Mouse (Mus musculus) CH12.LX (cell line): Measurements from ENCODE around the gene Ceacam2. TPM values are rescaled to one million over a fixed set of nuclear protein-coding genes. Genes with fewer than 3 reads are reported as not detected.
A peak's percentile ranks its signal among the peaks of the same experiment; 100 is the strongest.
"Not testable (repeated sequence)": the region's sequence is repeated elsewhere in the genome, so short reads cannot be mapped to it uniquely, and the experiment has no call there.

Experiments used
- DNase-seq: peaks from one replicate; pipeline ENCODE4 v3.0.0-alpha.2; 2013; ENCODE audit errors: extremely low read depth
- H3K27ac ChIP-seq: 2 replicates; pipeline ENCODE4 v1.5.1; 2012; ENCODE audit warnings: low read depth, mild to moderate bottlenecking, control low read depth, moderate library complexity; ENCODE audit not compliant: insufficient read depth
- H3K27me3 ChIP-seq: replicated peaks from 2 replicates; pipeline ENCODE3; 2012; ENCODE audit warnings: inconsistent platforms
- H3K36me3 ChIP-seq, 2 experiments: replicated peaks in 1 of 2; 2 replicates each; pipeline versions ENCODE3 to v1.6.1; 2012; ENCODE audit warnings: inconsistent platforms in 1 of 2, low read length in 1 of 2, mild to moderate bottlenecking in 1 of 2, mixed read lengths in 1 of 2, moderate library complexity in 1 of 2; ENCODE audit not compliant: control insufficient read depth in 1 of 2, insufficient read depth in 1 of 2
- H3K4me1 ChIP-seq, 2 experiments: 2 replicates each; pipeline ENCODE4 v1.6.1; 2012; ENCODE audit warnings: inconsistent platforms in 1 of 2, moderate library complexity in 1 of 2; ENCODE audit not compliant: insufficient read depth in 2 of 2, control insufficient read depth in 1 of 2
- H3K4me2 ChIP-seq: 2 replicates; pipeline ENCODE4 v1.6.1; 2012; ENCODE audit warnings: low read depth, mild to moderate bottlenecking, control low read depth; ENCODE audit not compliant: poor library complexity, insufficient read depth, severe bottlenecking
- H3K4me3 ChIP-seq, 3 experiments: fragments of 150-350 bp in 1 of 3; sonication (generic) in 1 of 3; replicated peaks in 1 of 3; 2 replicates each; pipeline versions ENCODE3 to v1.5.1; 2011 to 2012; ENCODE audit warnings: low read depth in 2 of 3, low read length in 2 of 3, mild to moderate bottlenecking in 2 of 3, moderate library complexity in 2 of 3, control low read depth in 1 of 3, improper control_type of control experiment in 1 of 3, inconsistent platforms in 1 of 3, mixed read lengths in 1 of 3; ENCODE audit not compliant: poor library complexity in 1 of 3
- H3K79me2 ChIP-seq: replicated peaks from 2 replicates; pipeline ENCODE4 v1.6.1; 2012; ENCODE audit warnings: mild to moderate bottlenecking, moderate library complexity; ENCODE audit not compliant: control insufficient read depth, poor library complexity, insufficient read depth, severe bottlenecking; ENCODE audit errors: extremely low read depth
- H3K9ac ChIP-seq: 2 replicates; pipeline ENCODE4 v1.6.1; 2012; ENCODE audit warnings: low read depth, mild to moderate bottlenecking, control low read depth, moderate library complexity; ENCODE audit not compliant: insufficient read depth
- H3K9me3 ChIP-seq: replicated peaks from 2 replicates; pipeline ENCODE3; 2012; ENCODE audit warnings: low read length, inconsistent platforms, mixed read lengths
- BHLHE40 ChIP-seq: IDR thresholded peaks from 2 replicates; pipeline ENCODE4 v1.6.1; 2011; ENCODE audit warnings: mild to moderate bottlenecking, low read depth, low read length, improper control_type of control experiment
- CHD1 ChIP-seq: IDR thresholded peaks from 2 replicates; pipeline ENCODE4 v1.6.1; 2012; ENCODE audit warnings: low read depth, low read length, improper control_type of control experiment, inconsistent platforms
- CTCF ChIP-seq, 2 experiments: IDR thresholded peaks in 1 of 2; conservative IDR thresholded peaks in 1 of 2; 2 replicates each; pipeline ENCODE4 v1.5.1; 2011 to 2012; ENCODE audit warnings: low read depth in 2 of 2, low read length in 2 of 2, improper control_type of control experiment in 1 of 2, inconsistent platforms in 1 of 2, mild to moderate bottlenecking in 1 of 2, moderate library complexity in 1 of 2
- E2F4 ChIP-seq: IDR thresholded peaks from 2 replicates; pipeline ENCODE4 v1.6.1; 2011; ENCODE audit warnings: low read depth, low read length, improper control_type of control experiment; ENCODE audit not compliant: insufficient replicate concordance
- EP300 ChIP-seq: IDR thresholded peaks from 2 replicates; pipeline ENCODE4 v1.6.1; 2011; ENCODE audit warnings: low read length, improper control_type of control experiment
- ETS1 ChIP-seq: conservative IDR thresholded peaks from 2 replicates; pipeline ENCODE4 v1.6.1; 2012; ENCODE audit warnings: low read depth, mild to moderate bottlenecking, inconsistent platforms, low read length, improper control_type of control experiment, moderate library complexity
- GABPA ChIP-seq: IDR thresholded peaks from 2 replicates; pipeline ENCODE4 v1.6.1; 2012; ENCODE audit warnings: low read depth, low read length, improper control_type of control experiment, inconsistent platforms; ENCODE audit not compliant: insufficient replicate concordance
- HCFC1 ChIP-seq: IDR thresholded peaks from 2 replicates; pipeline ENCODE4 v1.6.1; 2012; ENCODE audit warnings: low read depth, mild to moderate bottlenecking, inconsistent platforms, low read length, improper control_type of control experiment
- IRF4 ChIP-seq: IDR thresholded peaks from 2 replicates; pipeline ENCODE4 v1.6.1; 2014; ENCODE audit warnings: low read depth, mild to moderate bottlenecking, inconsistent platforms, low read length, improper control_type of control experiment
- JUN ChIP-seq: IDR thresholded peaks from 2 replicates; pipeline ENCODE4 v1.6.1; 2011; ENCODE audit warnings: low read depth, mild to moderate bottlenecking, low read length, improper control_type of control experiment, moderate library complexity; ENCODE audit not compliant: insufficient read depth
- JUND ChIP-seq: conservative IDR thresholded peaks from 2 replicates; pipeline ENCODE4 v1.6.1; 2011; ENCODE audit warnings: low read depth, low read length, improper control_type of control experiment
- KAT2A ChIP-seq: IDR thresholded peaks from 2 replicates; pipeline ENCODE4 v1.6.1; 2012; ENCODE audit warnings: low read length, improper control_type of control experiment, inconsistent platforms; ENCODE audit not compliant: insufficient replicate concordance
- MAFK ChIP-seq: IDR thresholded peaks from 2 replicates; pipeline ENCODE4 v1.6.1; 2011; ENCODE audit warnings: low read length, improper control_type of control experiment; ENCODE audit not compliant: insufficient replicate concordance
- MAX ChIP-seq: IDR thresholded peaks from 2 replicates; pipeline ENCODE4 v1.6.1; 2011; ENCODE audit warnings: low read length, improper control_type of control experiment
- MAZ ChIP-seq: IDR thresholded peaks from 2 replicates; pipeline ENCODE4 v1.6.1; 2012; ENCODE audit warnings: low read depth, mild to moderate bottlenecking, inconsistent platforms, low read length, improper control_type of control experiment, moderate library complexity
- MEF2A ChIP-seq: IDR thresholded peaks from 2 replicates; pipeline ENCODE4 v1.6.1; 2014; ENCODE audit warnings: low read depth, mild to moderate bottlenecking, inconsistent platforms, low read length, improper control_type of control experiment, borderline replicate concordance
- MXI1 ChIP-seq: IDR thresholded peaks from 2 replicates; pipeline ENCODE4 v1.6.1; 2011; ENCODE audit warnings: mild to moderate bottlenecking, low read depth, low read length, improper control_type of control experiment
- MYC ChIP-seq: IDR thresholded peaks from 2 replicates; pipeline ENCODE4 v1.6.1; 2011; ENCODE audit warnings: low read depth, mild to moderate bottlenecking, improper control_type of control experiment, low read length
- NELFE ChIP-seq: IDR thresholded peaks from 2 replicates; pipeline ENCODE4 v1.6.1; 2011; ENCODE audit warnings: low read depth, low read length, improper control_type of control experiment
- NRF1 ChIP-seq: IDR thresholded peaks from 2 replicates; pipeline ENCODE4 v1.6.1; 2014; ENCODE audit warnings: low read depth, mild to moderate bottlenecking, inconsistent platforms, low read length, improper control_type of control experiment, moderate library complexity
- PAX5 ChIP-seq: IDR thresholded peaks from 2 replicates; pipeline ENCODE4 v1.6.1; 2012; ENCODE audit warnings: low read length, inconsistent platforms, mixed read lengths
- POLR2A ChIP-seq: IDR thresholded peaks from 2 replicates; pipeline ENCODE4 v1.6.1; 2011; ENCODE audit warnings: low read depth, mild to moderate bottlenecking, improper control_type of control experiment, low read length
- POLR2AphosphoS2 ChIP-seq: IDR thresholded peaks from 2 replicates; pipeline ENCODE4 v1.6.1; 2011; ENCODE audit warnings: low read depth, low read length, improper control_type of control experiment
- RAD21 ChIP-seq: IDR thresholded peaks from 2 replicates; pipeline ENCODE4 v1.6.1; 2011; ENCODE audit warnings: low read depth, mild to moderate bottlenecking, low read length, improper control_type of control experiment, moderate library complexity
- RCOR1 ChIP-seq: conservative IDR thresholded peaks from 2 replicates; pipeline ENCODE4 v1.6.1; 2012; ENCODE audit warnings: low read depth, mild to moderate bottlenecking, inconsistent platforms, low read length, improper control_type of control experiment
- SIN3A ChIP-seq: IDR thresholded peaks from 2 replicates; pipeline ENCODE4 v1.6.1; 2012; ENCODE audit warnings: low read length, improper control_type of control experiment, inconsistent platforms
- SMC3 ChIP-seq: IDR thresholded peaks from 2 replicates; pipeline ENCODE4 v1.6.1; 2011; ENCODE audit warnings: low read depth, low read length, improper control_type of control experiment
- TBP ChIP-seq: conservative IDR thresholded peaks from 2 replicates; pipeline ENCODE4 v1.6.1; 2011; ENCODE audit warnings: low read depth, low read length, improper control_type of control experiment
- TCF12 ChIP-seq: IDR thresholded peaks from 2 replicates; pipeline ENCODE4 v1.6.1; 2014; ENCODE audit warnings: low read depth, mild to moderate bottlenecking, inconsistent platforms, low read length, improper control_type of control experiment
- UBTF ChIP-seq: IDR thresholded peaks from 2 replicates; pipeline ENCODE4 v1.6.1; 2012; ENCODE audit warnings: low read depth, mild to moderate bottlenecking, inconsistent platforms, low read length, improper control_type of control experiment, moderate library complexity
- USF2 ChIP-seq: conservative IDR thresholded peaks from 2 replicates; pipeline ENCODE4 v1.6.1; 2011; ENCODE audit warnings: low read depth, low read length, improper control_type of control experiment
- ZKSCAN1 ChIP-seq: IDR thresholded peaks from 2 replicates; pipeline ENCODE4 v1.6.1; 2012; ENCODE audit warnings: low read depth, inconsistent platforms, low read length, improper control_type of control experiment, borderline replicate concordance
- ZMIZ1 ChIP-seq: IDR thresholded peaks from 2 replicates; pipeline ENCODE4 v1.6.1; 2012; ENCODE audit warnings: low read depth, mild to moderate bottlenecking, inconsistent platforms, low read length, improper control_type of control experiment
- ZNF384 ChIP-seq: IDR thresholded peaks from 2 replicates; pipeline ENCODE4 v1.6.1; 2012; ENCODE audit warnings: low read depth, low read length, improper control_type of control experiment, inconsistent platforms
- dilution Hi-C: fragments of 300-500 bp; cut with MboI; formaldehyde crosslinking; loops from 2 replicates; pipeline ENCODE4 v1.14.3; 2020; ENCODE audit warnings: low sequenced_read_pairs; ENCODE audit not compliant: extremely low pct_unique_long_range_greater_than_20kb, extremely low pct_ligation_motif_present
- in situ Hi-C: fragments of 300-500 bp; cut with MboI; formaldehyde crosslinking; loops from 3 replicates; pipeline ENCODE4 v1.14.3; 2019; ENCODE audit warnings: low sequenced_read_pairs, low pct_ligation_motif_present, low pct_unique_long_range_greater_than_20kb, mixed read lengths
- polyA plus RNA-seq: library from polyadenylated mRNA; unstranded; fragments of >175 nt; gene quantifications from 2 replicates; pipeline ENCODE4 v1.2.1, GENCODE M21; 2012; ENCODE audit warnings: low read depth; ENCODE audit not compliant: insufficient read length
- total RNA-seq, 2 experiments: library from RNA; depleted of rRNA; stranded (reverse); fragments of 300-350 nt in 1 of 2; fragments of >200 nt in 1 of 2; gene quantifications; 2 replicates each; pipeline ENCODE4 v1.2.3; 2012 to 2014

The Ceacam2 gene
- total and polyA plus RNA-seq, 3 experiments: 0.64 TPM; not detected in 2

GRCm38 (mm10) chr7:25480791-25481190 is 58.9 kb downstream of the Ceacam2 start:
- H3K4me2 ChIP-seq, dilution Hi-C loops, H3K27ac ChIP-seq, H3K36me3 ChIP-seq, H3K27me3 ChIP-seq, H3K9ac ChIP-seq, H3K9me3 ChIP-seq, H3K4me3 ChIP-seq, H3K79me2 ChIP-seq: not testable (repeated sequence)
- H3K4me1 ChIP-seq: peaks cover 4 to 18% of the 10 kb centered on the region in 2 experiments; a peak in 2 of 4 replicates
- peak in 1 of 2 experiments; percentile 75; a peak in 2 of 4 replicates for TF ChIP-seq CTCF (conservative IDR thresholded peaks at IDR 0.05 in 1 of 2, IDR thresholded peaks at IDR 0.05 in 1 of 2; ENCODE audit: low read depth in 2 of 2, low read length in 2 of 2)
- peak; percentile 81 for TF ChIP-seq SMC3
- peak; percentile 58 for TF ChIP-seq RAD21
- DNase-seq: peak; percentile 56
- in situ Hi-C loops: loop anchor here (5.0 to 10.0 kb wide), 2 partner anchors 54 to 117 kb away; partner anchors contain the start of gene Ceacam2

- dilution Hi-C loops (no loop called here), in situ Hi-C loops (loop anchor here (5.0 kb wide), 1 partner anchor 47 kb away; no protein-coding TSS in a partner anchor)
- no peak overlapping the region for H3K4me3 ChIP-seq
- H3K9ac ChIP-seq: no peak overlapping the region
- no peaks in the 10 kb centered on the region for H3K79me2 ChIP-seq
- peaks cover 10% of the 10 kb centered on the region for H3K27me3 ChIP-seq
- peaks cover 0 to 11% of the 10 kb centered on the region in 2 experiments for H3K36me3 ChIP-seq
- no peaks in the 10 kb centered on the region for H3K9me3 ChIP-seq
- H3K27ac ChIP-seq: no peak overlapping the region
- peak; percentile 41 for DNase-seq
- H3K4me2 ChIP-seq: no peak overlapping the region
- H3K4me1 ChIP-seq: peaks cover 4 to 28% of the 10 kb centered on the region in 2 experiments; a peak in 2 of 4 replicates
- TF ChIP-seq CHD1: no peak
- TF ChIP-seq IRF4: no peak
- TF ChIP-seq TCF12: no peak
- no peak for TF ChIP-seq NELFE
- no peak for TF ChIP-seq ETS1
- TF ChIP-seq POLR2AphosphoS2: no peak
- TF ChIP-seq ZNF384: no peak
- no peak for TF ChIP-seq GABPA
- no peak for TF ChIP-seq MYC
- TF ChIP-seq E2F4: no peak
- no peak for TF ChIP-seq ZMIZ1
- TF ChIP-seq BHLHE40: no peak
- TF ChIP-seq RCOR1: no peak
- TF ChIP-seq POLR2A: no peak
- TF ChIP-seq MAZ: no peak
- TF ChIP-seq JUN: no peak
- no peak for TF ChIP-seq PAX5
- TF ChIP-seq HCFC1: no peak
- no peak for TF ChIP-seq ZKSCAN1
- TF ChIP-seq KAT2A: no peak
- no peak for TF ChIP-seq NRF1
- no peak for TF ChIP-seq MXI1
- TF ChIP-seq MAX: no peak
- TF ChIP-seq SMC3: peak; percentile 93
- TF ChIP-seq UBTF: no peak
- TF ChIP-seq SIN3A: no peak
- TF ChIP-seq MAFK: no peak
- TF ChIP-seq MEF2A: no peak
- TF ChIP-seq TBP: no peak
- peak; percentile 77 for TF ChIP-seq RAD21
- TF ChIP-seq USF2: no peak
- no peak for TF ChIP-seq EP300
- TF ChIP-seq JUND: no peak
Measured at GRCm38 (mm10) chr7:25479440-25479839, 60.2 kb downstream of the Ceacam2 start.
